Comparison of ENCODE assay signal across 8 mouse cellular contexts in the genomic region with DNA sequence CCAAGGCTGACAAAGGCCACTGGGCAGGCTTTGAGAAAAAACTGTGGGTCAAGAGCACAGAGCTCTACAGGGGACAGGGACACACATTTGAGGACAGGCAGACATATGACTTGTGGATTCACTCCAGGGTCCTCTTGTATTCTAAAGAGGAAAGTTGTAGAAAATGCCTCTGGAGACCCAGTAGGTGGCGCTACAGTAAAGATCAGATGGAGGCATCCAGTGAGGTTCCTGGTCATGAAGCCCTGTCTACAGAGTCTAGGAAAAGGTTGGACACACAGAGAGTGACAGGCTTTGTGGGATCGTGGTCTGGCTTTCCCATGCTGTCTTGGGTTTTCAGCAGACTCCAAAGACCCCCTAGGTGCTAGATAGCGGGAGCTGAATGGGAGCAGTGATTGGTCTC.
DNase-seq lines count a peak whose midpoint lies in the region; ATAC-seq and TF ChIP-seq lines count a peak whose summit lies in the region.

No protein-coding gene starts in this region.

- peaks cover 0 to 3% of the 10 kb centered on the region in 2 experiments; a peak in 1 of 4 replicates for H3K4me1 ChIP-seq in ES-E14 (ENCODE audit: control insufficient read depth in 2 of 2, insufficient read depth in 2 of 2, low read length in 2 of 2, poor library complexity in 1 of 2)
- peaks cover 10% of the 10 kb centered on the region for H3K4me1 ChIP-seq in embryonic facial prominence, embryonic 10.5 days

- H3K27ac ChIP-seq in layer of hippocampus, adult 2 months = no peak overlapping the region
- H3K27ac ChIP-seq in ES-E14 (ENCODE audit: insufficient read depth, low read depth, low read length, poor library complexity, severe bottlenecking) = no peak overlapping the region
- H3K27ac ChIP-seq in embryonic facial prominence, embryonic 10.5 days (replicated peaks) = no peak overlapping the region

- DNase-seq in cerebellum, adult 9-10 months = no peak
- DNase-seq in layer of hippocampus, adult 2 months (ENCODE audit: low spot score in 2 of 2) = peak in 1 of 2 experiments; percentile 49
- no peak for DNase-seq in layer of hippocampus, adult 11-12 months (ENCODE audit: low spot score)
- DNase-seq in ES-E14 (ENCODE audit: low read depth, low spot score) = peak; percentile 55
- peak; percentile 39 for DNase-seq in embryonic facial prominence, embryonic 10.5 days (ENCODE audit: low spot score)
- DNase-seq in layer of hippocampus, postnatal 14 days (ENCODE audit: low spot score in 2 of 2) = no peak

- H3K36me3 ChIP-seq in ES-E14 (ENCODE audit: control insufficient read depth, insufficient read depth, low read length, poor library complexity, severe bottlenecking) = no peaks in the 10 kb centered on the region
- no peaks in the 10 kb centered on the region for H3K36me3 ChIP-seq in embryonic facial prominence, embryonic 10.5 days (replicated peaks)

- peak; percentile 66 for ATAC-seq in cerebellum, adult (ENCODE audit: insufficient number of reproducible peaks, low FRiP score, low TSS enrichment)
- no peak for ATAC-seq in CD4-positive, CD25-positive, alpha-beta regulatory T cell, adult 4 months

- no peaks in the 10 kb centered on the region for H3K9me3 ChIP-seq in ES-E14 (ENCODE audit: control insufficient read depth, insufficient read depth, low read depth, low read length)
- no peaks in the 10 kb centered on the region for H3K9me3 ChIP-seq in embryonic facial prominence, embryonic 10.5 days

- no peaks in the 10 kb centered on the region for H3K27me3 ChIP-seq in embryonic facial prominence, embryonic 10.5 days (replicated peaks; ENCODE audit: low read depth, poor library complexity, severe bottlenecking)

- WGBS in embryonic facial prominence, embryonic 10.5 days = 42% methylated on average over 3 of the region's 3 CpGs

- no peak overlapping the region for H3K4me3 ChIP-seq in layer of hippocampus, adult 2 months
- H3K4me3 ChIP-seq in ES-E14 (ENCODE audit: insufficient read depth in 1 of 2, low read depth in 1 of 2, low read length in 2 of 2, poor library complexity in 1 of 2, severe bottlenecking in 1 of 2) = no peak overlapping the region
- H3K4me3 ChIP-seq in embryonic facial prominence, embryonic 10.5 days = no peak overlapping the region

- in situ Hi-C loops in ES-E14 (cut with MboI; ENCODE audit: low sequenced_read_pairs in 2 of 2, unreplicated experiment in 2 of 2) = no loop called here

- peak; percentile 86 for TF ChIP-seq CTCF in layer of hippocampus, adult 2 months (conservative IDR thresholded peaks at IDR 0.05)

- no peak overlapping the region for H3K9ac ChIP-seq in ES-E14 (ENCODE audit: insufficient read depth, low read depth, low read length, poor library complexity, severe bottlenecking)

TF ChIP-seq in ES-E14, 5 proteins besides CTCF, POLR2A, EP300 and RAD21:
- TF ChIP-seq ZNF384 (IDR thresholded peaks at IDR 0.05; ENCODE audit: low read depth, low read length) = no peak
- TF ChIP-seq MAFK (IDR thresholded peaks at IDR 0.05; ENCODE audit: insufficient read depth, low read depth, low read length) = no peak
- no peak for TF ChIP-seq HCFC1 (IDR thresholded peaks at IDR 0.05; ENCODE audit: borderline replicate concordance, insufficient read depth, low read length)
- TF ChIP-seq ZC3H11A (IDR thresholded peaks at IDR 0.05; ENCODE audit: borderline replicate concordance, low read depth, low read length) = no peak
- TF ChIP-seq CHD2 (IDR thresholded peaks at IDR 0.05; ENCODE audit: low read depth, low read length) = no peak
TF ChIP-seq in ES-E14: peak in this region for 0.

Comparison
In these comparisons a context has a peak if more than half of its experiments do, and no peak if none do; other contexts are left out.
1. DNase-seq: peak in ES-E14 (single experiment) and embryonic facial prominence, embryonic 10.5 days (single experiment); none in cerebellum, adult 9-10 months (single experiment), layer of hippocampus, adult 11-12 months (single experiment) and layer of hippocampus, postnatal 14 days (0 of 2).